Mouse (Mus musculus): ENCODE results near the gene Mpp6. TPM values are rescaled to one million over a fixed set of nuclear protein-coding genes. Genes with fewer than 3 reads are reported as not detected.
A peak's percentile ranks its signal among the peaks of the same experiment; 100 is the strongest.

Gene Mpp6
- polyA plus RNA-seq, 1 experiment from 2014 or later, result 77.1 TPM

DNA sequence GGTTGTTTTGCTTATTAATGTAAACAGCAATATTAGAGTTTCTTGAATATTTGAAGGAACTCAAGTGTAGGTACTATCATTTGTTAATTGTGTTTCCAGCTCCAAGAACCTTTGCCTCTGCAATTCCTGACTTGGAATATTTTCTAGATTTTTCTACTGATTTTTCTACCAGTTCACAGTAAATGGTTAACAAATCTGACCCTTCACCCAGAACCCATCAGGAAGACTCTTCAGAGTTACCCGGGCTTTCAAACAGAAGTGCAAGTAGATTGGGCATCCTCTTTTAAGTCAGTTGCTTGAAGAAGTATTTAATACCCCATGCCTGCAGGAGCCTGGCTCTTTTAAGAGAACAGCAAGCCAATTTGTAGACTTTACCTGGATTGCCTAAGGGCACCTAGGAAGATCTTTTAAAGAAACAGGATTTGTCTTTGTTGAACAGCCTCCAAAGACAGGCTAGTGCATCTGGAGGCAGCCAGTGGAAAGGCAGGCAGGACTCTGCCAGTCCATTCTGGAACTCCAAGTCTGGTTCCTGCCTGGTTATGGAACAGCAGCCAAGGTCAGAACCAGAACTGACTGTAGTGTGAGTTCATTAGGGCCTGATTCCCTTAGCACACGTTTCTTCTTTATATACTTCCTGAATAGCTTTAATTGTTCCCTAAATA, 104.8 kb downstream of the Mpp6 start:
- WGBS, result 41% methylated on average over 2 of the region's 2 CpGs
- no peak for ATAC-seq (ENCODE audit: low FRiP score, low read depth)
- H3K9me3 ChIP-seq, result no peaks in the 10 kb centered on the region

DNA sequence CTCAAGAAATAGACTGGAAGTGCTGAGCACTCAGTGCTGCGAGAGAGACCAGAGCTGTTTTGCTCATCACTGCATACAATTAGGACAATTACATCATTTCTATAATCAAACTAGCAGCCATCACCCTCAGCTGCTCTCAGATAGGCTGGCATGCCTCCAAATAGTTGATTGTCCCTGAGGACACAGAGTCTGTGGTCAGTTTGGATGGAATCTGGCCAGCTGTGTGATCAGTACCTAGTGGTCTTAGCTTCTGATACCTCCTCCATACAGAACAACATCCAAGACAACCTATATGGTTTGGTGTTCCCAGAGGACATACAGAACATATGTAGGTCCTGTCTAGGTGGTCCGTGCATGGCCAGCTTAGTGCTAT, 105.3 kb downstream of the Mpp6 start:
- 74% methylated on average over 2 of the region's 2 CpGs for WGBS
- Histone ChIP-seq H3K36me3 (no peaks in the 10 kb centered on the region), H3K9ac (no peak overlapping the region), H3K4me2 (replicated peaks) (no peak overlapping the region), H3K4me3 (no peak overlapping the region), H3K4me1 (0 out of 2 replicates have a peak, but pooled peaks cover 5% of the 10 kb centered on the region), H3K9me3 (no peaks in the 10 kb centered on the region), H3K27ac (no peak overlapping the region), H3K27me3 (no peaks in the 10 kb centered on the region)
- ATAC-seq (ENCODE audit: low FRiP score, low read depth), result no peak

More for the DNA sequence above, 104.8 kb downstream of the Mpp6 start:
- Histone ChIP-seq H3K4me2 (replicated peaks) (no peak overlapping the region), H3K27ac (no peak overlapping the region), H3K4me3 (no peak overlapping the region), H3K9ac (no peak overlapping the region), H3K4me1 (0 out of 2 replicates have a peak, but pooled peaks cover 5% of the 10 kb centered on the region), H3K27me3 (no peaks in the 10 kb centered on the region), H3K36me3 (no peaks in the 10 kb centered on the region)

DNA sequence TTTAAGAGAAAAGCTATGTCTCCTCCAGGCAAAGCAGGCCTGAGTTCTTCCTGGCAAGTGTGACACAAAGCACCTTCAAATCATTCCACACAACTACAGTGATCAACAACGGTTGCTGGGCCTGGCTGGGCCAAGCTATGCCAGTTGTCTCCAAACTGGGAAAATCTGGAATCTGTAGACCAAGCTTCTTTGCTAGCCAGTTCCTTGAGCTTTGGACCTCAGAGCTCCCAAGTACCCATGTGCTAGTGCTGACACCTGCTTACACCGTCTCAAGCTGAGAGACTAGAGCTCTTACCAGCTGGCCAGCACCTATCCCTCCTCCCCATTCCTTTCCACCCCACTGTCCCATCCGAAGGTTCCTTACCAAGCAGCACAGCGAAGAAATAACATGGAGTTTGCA, 105.9 kb downstream of the Mpp6 start:
- H3K4me2 ChIP-seq (replicated peaks), result no peak overlapping the region
- H3K4me1 ChIP-seq, result 0 out of 2 replicates have a peak, but pooled peaks cover 5% of the 10 kb centered on the region
- WGBS, result 83% methylated on average over 4 of the region's 4 CpGs
- H3K27ac ChIP-seq, result no peak overlapping the region
- no peak overlapping the region for H3K4me3 ChIP-seq
- H3K9ac ChIP-seq, result no peak overlapping the region
- no peaks in the 10 kb centered on the region for H3K9me3 ChIP-seq
- H3K36me3 ChIP-seq, result no peaks in the 10 kb centered on the region
- no peak for ATAC-seq (ENCODE audit: low FRiP score, low read depth)
- H3K27me3 ChIP-seq, result no peaks in the 10 kb centered on the region

- Histone ChIP-seq H3K9me3 (no peaks in the 10 kb centered on the region), H3K36me3 (no peaks in the 10 kb centered on the region), H3K4me3 (no peak overlapping the region), H3K4me1 (0 out of 2 replicates have a peak, but pooled peaks cover 5% of the 10 kb centered on the region), H3K9ac (no peak overlapping the region), H3K27ac (no peak overlapping the region), H3K4me2 (replicated peaks) (no peak overlapping the region), H3K27me3 (no peaks in the 10 kb centered on the region)
- 42% methylated on average over 3 of the region's 3 CpGs for WGBS
- peak; percentile 49 for ATAC-seq (ENCODE audit: low FRiP score, low read depth)
Observed at GRCm38 (mm10) chr6:50218628-50219027, 108.6 kb downstream of the Mpp6 start.

DNA sequence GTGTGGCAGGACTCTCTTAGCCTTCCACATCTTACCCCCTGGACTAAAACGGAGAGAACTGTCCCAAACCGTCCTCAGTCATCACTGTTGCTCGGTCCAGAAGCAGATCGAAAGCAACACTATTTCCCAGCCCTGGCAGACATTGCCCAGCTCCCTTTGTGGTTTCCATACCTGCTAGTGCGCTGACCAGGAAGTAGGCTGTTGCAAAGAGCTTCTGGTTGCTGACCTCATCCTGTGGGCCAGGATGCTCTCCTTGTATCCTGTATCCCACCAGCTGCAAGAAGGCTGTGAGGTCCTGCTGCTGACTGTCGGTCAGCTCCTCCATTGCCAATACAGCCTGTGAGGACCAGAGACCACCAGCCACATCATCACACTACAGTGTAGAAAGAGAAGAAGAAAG, 109.0 kb downstream of the Mpp6 start:
- no peaks in the 10 kb centered on the region for H3K27me3 ChIP-seq
- H3K9me3 ChIP-seq, result no peaks in the 10 kb centered on the region
- H3K27ac ChIP-seq, result no peak overlapping the region
- H3K36me3 ChIP-seq, result no peaks in the 10 kb centered on the region
- H3K9ac ChIP-seq, result no peak overlapping the region
- H3K4me1 ChIP-seq, result 0 out of 2 replicates have a peak, but pooled peaks cover 5% of the 10 kb centered on the region
- no peak overlapping the region for H3K4me2 ChIP-seq (replicated peaks)
- ATAC-seq (ENCODE audit: low FRiP score, low read depth), result no peak
- H3K4me3 ChIP-seq, result no peak overlapping the region
- 86% methylated on average over 6 of the region's 6 CpGs for WGBS

- 52% methylated on average over 6 of the region's 6 CpGs for WGBS
- H3K4me2 ChIP-seq (replicated peaks), result no peak overlapping the region
- H3K27ac ChIP-seq, result no peak overlapping the region
- ATAC-seq (ENCODE audit: low FRiP score, low read depth), result no peak
- no peaks in the 10 kb centered on the region for H3K9me3 ChIP-seq
- H3K36me3 ChIP-seq, result no peaks in the 10 kb centered on the region
- no peak overlapping the region for H3K9ac ChIP-seq
- H3K4me3 ChIP-seq, result no peak overlapping the region
- H3K4me1 ChIP-seq, result no peaks in the 10 kb centered on the region
- no peaks in the 10 kb centered on the region for H3K27me3 ChIP-seq
Observed at GRCm38 (mm10) chr6:50220863-50221262, 110.8 kb downstream of the Mpp6 start.

- 65% methylated on average over 5 of the region's 5 CpGs for WGBS
Observed at GRCm38 (mm10) chr6:50222351-50222750, 112.3 kb downstream of the Mpp6 start.

GRCm38 (mm10) chr6:50222986-50223385, 112.9 kb downstream of the Mpp6 start:
- Histone ChIP-seq H3K36me3 (no peaks in the 10 kb centered on the region), H3K27ac (no peak overlapping the region), H3K9me3 (no peaks in the 10 kb centered on the region), H3K4me3 (no peak overlapping the region), H3K9ac (no peak overlapping the region), H3K27me3 (no peaks in the 10 kb centered on the region), H3K4me2 (replicated peaks) (no peak overlapping the region), H3K4me1 (no peaks in the 10 kb centered on the region)
- WGBS, result 78% methylated on average over 5 of the region's 5 CpGs
- no peak for ATAC-seq (ENCODE audit: low FRiP score, low read depth)

More at GRCm38 (mm10) chr6:50222351-50222750, 112.3 kb downstream of the Mpp6 start:
- Histone ChIP-seq H3K27ac (no peak overlapping the region), H3K36me3 (no peaks in the 10 kb centered on the region), H3K4me2 (replicated peaks) (no peak overlapping the region), H3K4me3 (no peak overlapping the region), H3K27me3 (no peaks in the 10 kb centered on the region), H3K9ac (no peak overlapping the region), H3K9me3 (no peaks in the 10 kb centered on the region), H3K4me1 (no peaks in the 10 kb centered on the region)
- no peak for ATAC-seq (ENCODE audit: low FRiP score, low read depth)

- Histone ChIP-seq H3K4me3 (no peak overlapping the region), H3K27ac (no peak overlapping the region), H3K9ac (no peak overlapping the region), H3K4me1 (no peaks in the 10 kb centered on the region), H3K36me3 (no peaks in the 10 kb centered on the region), H3K4me2 (replicated peaks) (no peak overlapping the region), H3K9me3 (no peaks in the 10 kb centered on the region), H3K27me3 (no peaks in the 10 kb centered on the region)
- WGBS, result 89% methylated on average over 4 of the region's 4 CpGs
- no peak for ATAC-seq (ENCODE audit: low FRiP score, low read depth)
Observed at GRCm38 (mm10) chr6:50223606-50224005, 113.6 kb downstream of the Mpp6 start.

DNA sequence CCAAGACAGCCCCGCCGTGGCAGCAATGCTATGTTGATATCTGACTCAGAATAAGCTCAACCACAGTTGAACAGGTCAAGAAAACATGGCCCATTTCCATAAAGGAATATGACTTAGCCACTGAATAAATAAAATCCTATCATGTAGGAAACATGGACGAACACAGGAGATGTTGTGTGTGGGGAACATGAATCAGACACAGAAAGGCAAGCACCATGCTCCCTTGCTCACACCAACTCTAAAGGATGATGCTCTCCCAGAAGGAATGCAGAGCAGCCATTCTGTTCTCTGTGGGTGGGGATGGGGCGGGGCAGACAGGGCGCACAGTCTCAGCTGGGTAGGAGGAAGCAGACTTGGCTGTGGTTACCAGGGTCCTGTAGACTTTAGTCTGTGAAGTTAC, 115.2 kb downstream of the Mpp6 start:
- no peaks in the 10 kb centered on the region for H3K27me3 ChIP-seq

DNA sequence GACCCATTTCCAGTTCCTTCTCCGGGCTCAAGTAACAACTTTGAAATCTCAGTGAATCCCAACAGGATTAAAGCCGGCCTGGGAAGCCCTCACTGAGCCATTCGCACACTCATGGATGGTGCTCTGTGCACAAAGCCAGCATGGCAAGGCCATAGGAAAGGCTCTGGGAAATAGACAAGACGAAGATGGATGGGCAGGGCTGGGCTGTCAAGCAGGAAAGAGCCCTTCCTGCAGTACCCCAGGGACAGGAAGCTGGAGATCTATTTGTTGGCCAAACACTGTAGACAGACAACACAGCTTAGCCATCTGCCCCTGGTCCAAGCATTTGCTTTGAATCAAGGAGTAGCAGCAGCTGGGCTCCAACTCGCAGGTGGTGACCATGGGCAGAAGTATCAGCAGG, 118.1 kb downstream of the Mpp6 start:
- Histone ChIP-seq H3K4me1 (no peaks in the 10 kb centered on the region), H3K27me3 (no peaks in the 10 kb centered on the region), H3K4me3 (no peak overlapping the region), H3K9ac (no peak overlapping the region), H3K27ac (no peak overlapping the region), H3K4me2 (replicated peaks) (no peak overlapping the region), H3K36me3 (no peaks in the 10 kb centered on the region), H3K9me3 (no peaks in the 10 kb centered on the region)
- ATAC-seq (ENCODE audit: low FRiP score, low read depth), result no peak
- WGBS, result 77% methylated on average over 5 of the region's 5 CpGs

More for the DNA sequence above, 115.2 kb downstream of the Mpp6 start:
- H3K36me3 ChIP-seq, result no peaks in the 10 kb centered on the region
- no peak overlapping the region for H3K9ac ChIP-seq
- WGBS, result 79% methylated on average over 5 of the region's 5 CpGs
- H3K27ac ChIP-seq, result no peak overlapping the region
- H3K4me2 ChIP-seq (replicated peaks), result no peak overlapping the region
- H3K9me3 ChIP-seq, result no peaks in the 10 kb centered on the region
- no peak for ATAC-seq (ENCODE audit: low FRiP score, low read depth)
- H3K4me3 ChIP-seq, result no peak overlapping the region
- H3K4me1 ChIP-seq, result no peaks in the 10 kb centered on the region

DNA sequence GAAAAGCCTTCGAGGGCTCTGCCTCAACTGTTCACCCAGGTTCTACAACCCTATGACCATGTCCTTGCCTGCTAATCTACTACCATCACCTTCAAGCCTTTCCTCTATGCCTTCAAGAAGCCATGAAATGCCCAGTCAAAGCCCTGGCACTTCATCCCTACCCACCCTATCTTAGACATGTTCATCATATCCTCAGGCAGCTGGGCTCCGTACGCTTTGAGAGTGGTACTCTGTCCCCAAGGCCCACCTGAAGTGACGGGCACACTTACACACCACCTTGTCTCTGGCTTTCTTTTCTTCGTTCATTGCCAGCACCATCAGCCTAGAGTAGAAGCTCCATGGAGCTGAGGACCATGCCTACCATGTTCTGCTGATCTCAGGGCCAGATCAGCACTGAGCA, 121.2 kb downstream of the Mpp6 start:
- 87% methylated on average over 5 of the region's 5 CpGs for WGBS
- Histone ChIP-seq H3K27me3 (no peaks in the 10 kb centered on the region), H3K36me3 (no peaks in the 10 kb centered on the region), H3K4me3 (no peak overlapping the region), H3K4me2 (replicated peaks) (no peak overlapping the region), H3K27ac (no peak overlapping the region), H3K9ac (no peak overlapping the region), H3K9me3 (no peaks in the 10 kb centered on the region), H3K4me1 (no peaks in the 10 kb centered on the region)
- ATAC-seq (ENCODE audit: low FRiP score, low read depth), result no peak

- H3K9ac ChIP-seq, result no peak overlapping the region
- no peak overlapping the region for H3K4me2 ChIP-seq (replicated peaks)
- H3K4me3 ChIP-seq, result no peak overlapping the region
- H3K27ac ChIP-seq, result no peak overlapping the region
- no peaks in the 10 kb centered on the region for H3K36me3 ChIP-seq
- H3K4me1 ChIP-seq, result no peaks in the 10 kb centered on the region
- no peaks in the 10 kb centered on the region for H3K9me3 ChIP-seq
- no peak for ATAC-seq (ENCODE audit: low FRiP score, low read depth)
- WGBS, result 44% methylated on average over 1 of the region's 1 CpGs
- no peaks in the 10 kb centered on the region for H3K27me3 ChIP-seq
Observed at GRCm38 (mm10) chr6:50232984-50233383, 122.9 kb downstream of the Mpp6 start.

Measured in limb, embryonic 13.5 days (tissue).